Mouse (Mus musculus): ENCODE data around the gene Nobox.

The Nobox gene

DNA sequence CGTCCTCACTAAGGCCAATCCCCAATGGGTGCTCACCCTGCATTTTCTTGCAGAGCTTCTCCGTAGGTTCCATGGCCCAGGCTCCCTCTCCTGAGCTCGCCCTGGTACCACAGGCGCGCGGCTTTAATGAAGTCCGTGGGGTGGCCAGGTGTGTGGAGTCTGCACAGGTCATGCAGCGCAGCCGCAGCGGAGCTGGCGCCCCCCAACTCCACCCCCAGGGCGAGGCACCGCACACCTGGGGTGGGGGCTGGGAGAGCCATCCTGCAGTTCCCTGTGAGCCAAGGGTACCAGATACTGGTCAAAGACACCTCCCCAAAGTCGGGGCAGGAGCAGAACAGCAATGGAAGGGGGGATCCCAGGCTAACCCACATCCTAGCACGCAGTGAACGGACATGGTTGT is at the start of gene Nobox:
Gene Nobox, minus strand, starts transcription at position 101 of the 400 bp plus-strand sequence.
- no peak for DNase-seq

DNA sequence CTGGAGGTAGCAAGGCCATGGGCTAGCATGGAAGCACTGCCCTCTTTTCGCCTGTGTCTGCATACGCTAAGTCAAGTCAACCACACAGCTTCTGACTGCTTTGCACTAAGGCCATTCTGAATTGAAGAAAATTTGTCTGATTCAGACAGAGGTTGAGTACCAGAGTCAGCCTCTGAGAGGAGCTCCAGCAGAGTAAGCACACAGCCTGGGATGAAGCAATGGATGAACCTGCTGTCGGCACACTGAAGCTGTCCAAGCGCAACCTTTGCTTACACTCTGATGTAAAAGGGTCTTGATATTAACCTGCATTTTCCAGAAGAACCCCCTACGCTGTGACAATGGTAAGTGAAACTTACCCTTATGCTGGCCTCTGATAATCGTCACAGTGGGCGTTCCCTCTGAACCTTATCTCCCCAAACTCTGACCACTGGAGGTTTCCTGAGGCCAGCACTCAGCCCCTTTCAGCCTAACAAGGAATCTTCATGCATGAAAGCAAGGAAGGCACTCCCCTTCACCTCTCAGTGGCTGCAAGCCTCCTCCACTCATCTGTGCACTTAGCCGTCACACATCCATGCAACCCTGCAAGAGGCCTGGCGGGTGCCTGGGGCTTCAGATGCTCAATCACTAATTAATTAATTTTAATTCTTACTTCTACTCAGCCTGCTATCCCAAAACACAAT is 45.3 kb upstream of the Nobox start:
- DNase-seq = no peak

DNA sequence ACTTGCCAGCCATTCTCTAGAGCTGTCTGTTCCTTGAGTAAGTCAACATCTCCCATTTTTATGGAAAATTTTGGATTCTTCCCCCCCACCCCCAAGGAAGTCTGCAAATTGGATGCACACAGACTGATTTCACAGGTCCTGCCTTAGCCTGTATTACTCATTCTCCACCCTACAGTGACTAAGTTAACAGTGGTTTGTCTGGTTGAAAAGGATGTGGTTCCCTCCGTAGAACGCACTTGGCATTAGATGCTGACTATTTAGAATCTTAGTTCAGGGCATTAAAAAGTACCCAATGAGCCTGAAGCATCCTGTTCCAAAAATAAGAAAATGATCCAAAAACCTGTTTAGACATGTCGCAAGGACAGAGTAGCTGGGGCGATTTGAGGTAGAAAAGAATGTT is 44.1 kb upstream of the Nobox start:
- DNase-seq = no peak

DNA sequence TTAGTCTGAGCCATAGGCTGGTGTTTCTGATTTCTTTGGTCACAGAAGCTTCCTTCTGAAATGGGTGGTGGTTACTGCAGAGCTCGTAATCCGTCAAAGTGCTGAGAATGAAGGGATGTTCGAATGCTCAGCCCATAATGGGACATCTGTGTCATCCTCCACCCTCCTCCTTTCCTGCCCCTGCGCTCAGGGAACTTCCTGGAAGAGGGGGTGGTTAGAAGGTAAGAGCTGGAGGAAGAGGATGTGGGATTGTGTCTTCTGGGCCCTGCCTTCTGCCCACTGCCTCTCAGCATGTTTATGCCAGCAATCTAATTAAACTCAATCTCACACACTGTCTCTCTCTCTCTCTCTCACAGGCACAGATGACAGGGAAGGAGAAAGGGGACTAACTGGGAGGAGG is 39.7 kb upstream of the Nobox start:
- no peak for DNase-seq

DNA sequence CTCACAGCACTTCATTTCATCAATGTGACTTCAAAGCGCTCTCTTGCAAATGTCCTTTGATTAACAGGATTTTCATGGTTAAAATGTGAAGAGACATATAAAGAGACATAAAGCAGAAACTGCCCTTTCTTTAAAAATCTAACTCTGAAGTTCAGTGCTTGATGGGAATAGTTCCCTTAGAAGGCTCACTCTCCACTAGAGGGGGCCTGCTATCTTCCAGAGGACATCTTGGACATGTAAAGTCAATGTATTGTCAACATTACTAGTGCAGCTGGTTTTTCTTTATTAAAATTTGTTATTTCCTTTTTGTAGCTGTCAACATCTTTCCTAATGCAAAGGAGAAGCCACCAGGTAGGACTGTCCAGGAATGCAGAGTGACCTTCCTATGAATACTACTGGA is 38.3 kb upstream of the Nobox start:
- no peak for DNase-seq

DNA sequence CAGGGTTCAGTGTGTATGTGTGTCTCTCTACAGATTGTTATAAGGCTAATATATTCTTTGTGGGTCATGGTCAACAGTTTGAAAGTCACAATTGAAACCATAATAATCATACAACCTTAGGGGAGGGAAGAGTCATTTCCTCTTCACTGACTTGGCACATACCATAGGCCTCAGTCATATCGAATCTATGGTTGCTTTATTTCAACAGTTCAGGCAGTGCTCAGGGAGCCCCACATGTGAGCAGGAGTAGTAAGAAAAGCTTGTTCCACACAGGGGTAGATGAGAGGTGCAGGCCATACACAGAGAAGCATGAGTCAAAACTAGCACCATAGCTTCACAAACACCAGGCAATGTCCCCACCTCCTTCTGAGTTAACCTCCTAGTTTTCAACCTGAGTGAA is 33.7 kb upstream of the Nobox start:
- no peak for DNase-seq

DNA sequence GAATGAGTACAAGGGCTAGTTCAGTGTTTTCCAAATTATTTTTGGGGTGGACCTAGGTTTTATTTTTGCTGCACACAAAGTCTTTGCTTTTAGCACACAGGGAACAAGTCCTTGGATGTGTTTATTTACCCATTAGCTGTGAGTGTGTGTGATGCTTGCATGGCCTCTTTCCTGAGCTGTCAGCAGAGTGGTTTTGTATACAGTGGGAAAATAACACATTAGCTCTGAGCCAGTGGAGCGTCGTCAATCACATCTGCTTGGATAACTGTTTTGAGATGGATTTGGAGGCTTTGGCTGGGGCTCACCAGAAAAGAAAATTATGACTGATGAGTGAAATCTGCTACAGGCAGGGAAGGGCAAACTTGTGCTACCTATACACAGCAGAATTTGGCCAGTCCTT is 33.0 kb upstream of the Nobox start:
- no peak for DNase-seq

DNA sequence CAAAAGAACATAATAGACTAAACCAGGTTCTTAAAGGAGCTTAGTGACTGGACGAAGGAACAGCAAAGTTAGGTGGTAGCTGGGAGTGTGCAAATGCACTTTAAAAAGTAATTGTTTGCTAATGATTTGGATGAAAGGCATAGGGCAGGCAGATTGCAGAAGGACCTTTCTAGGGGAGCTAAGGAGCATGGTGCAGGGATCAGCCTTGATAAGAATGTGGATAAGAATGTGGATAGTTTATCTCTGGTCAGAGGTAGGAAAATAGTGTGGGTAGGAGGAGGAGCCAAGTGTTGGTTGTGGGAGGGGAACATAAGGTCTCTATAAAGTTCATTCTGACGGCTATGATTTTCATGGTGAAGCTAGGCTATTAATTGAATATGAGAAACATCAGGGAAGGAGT is 29.4 kb upstream of the Nobox start:
- DNase-seq = no peak

DNA sequence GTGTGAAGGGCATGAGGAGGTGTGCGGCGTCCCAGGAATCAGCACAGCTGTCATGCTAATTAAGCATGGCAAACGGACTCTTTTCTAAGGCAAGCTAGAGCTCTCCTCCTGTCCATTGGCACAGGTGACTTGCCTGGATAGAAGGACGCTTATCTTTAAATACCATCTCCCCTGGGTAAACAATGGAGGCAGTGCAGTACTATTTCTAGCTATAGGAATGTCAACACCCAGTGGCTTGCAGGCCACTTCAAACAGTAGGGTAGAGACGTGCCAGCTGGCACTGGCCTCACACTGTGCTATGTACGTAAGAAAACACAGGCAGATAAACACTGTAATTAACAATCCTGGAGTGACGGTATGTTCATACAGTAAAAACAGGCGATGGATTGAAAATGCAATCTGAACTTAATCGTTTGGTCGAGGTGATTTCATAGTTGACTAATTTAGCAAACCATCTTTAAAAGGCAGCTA is 28.2 kb upstream of the Nobox start:
- peak; percentile 91 for DNase-seq

DNA sequence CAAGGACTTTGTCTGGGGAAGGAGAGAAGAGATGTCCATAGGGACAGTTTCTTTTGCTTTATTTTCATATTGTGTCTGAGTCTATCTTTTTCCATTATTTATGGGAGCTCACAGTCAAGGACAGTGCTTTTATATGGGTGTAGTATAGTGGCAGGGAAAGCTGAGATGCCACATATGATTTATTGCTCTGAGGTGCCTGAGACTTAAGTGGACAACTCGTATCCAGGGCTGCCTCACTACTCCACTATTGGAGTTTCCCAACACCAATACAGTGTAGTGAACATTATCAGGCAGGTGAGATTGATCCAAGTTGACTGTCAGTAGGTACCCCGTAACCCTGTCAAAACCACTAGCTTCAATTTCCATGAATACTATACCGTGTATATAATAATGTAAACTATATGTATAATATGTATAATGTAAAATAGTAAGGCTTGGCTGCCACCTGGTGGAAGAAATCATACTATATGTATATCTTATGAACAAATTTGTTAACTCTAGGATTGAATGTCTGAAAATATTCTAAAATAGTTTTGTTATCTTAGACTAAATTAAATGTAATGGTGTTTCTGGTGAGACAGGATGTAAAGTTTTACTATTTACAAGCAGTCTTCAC is 26.4 kb upstream of the Nobox start:
- DNase-seq = peak; percentile 65

DNA sequence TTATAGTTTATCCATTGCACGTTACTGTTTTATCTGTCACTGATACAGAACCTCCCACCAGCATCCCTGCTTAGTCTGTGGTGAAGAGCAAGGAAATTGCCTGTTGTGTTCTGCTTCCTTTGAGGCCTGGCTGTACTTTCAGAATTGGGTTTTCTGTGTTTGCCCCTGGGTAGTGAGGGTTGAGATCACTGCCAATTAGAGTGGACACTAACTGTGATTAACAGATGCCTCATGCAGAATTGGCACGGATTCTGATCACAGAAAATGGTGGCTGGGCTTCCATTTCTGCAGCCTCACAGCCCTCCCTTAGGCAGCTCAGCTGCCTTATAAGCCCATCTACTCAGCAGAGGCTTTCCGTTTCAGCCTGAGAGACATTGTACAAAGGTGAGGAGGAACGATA is 24.1 kb upstream of the Nobox start:
- peak; percentile 97 for DNase-seq

DNA sequence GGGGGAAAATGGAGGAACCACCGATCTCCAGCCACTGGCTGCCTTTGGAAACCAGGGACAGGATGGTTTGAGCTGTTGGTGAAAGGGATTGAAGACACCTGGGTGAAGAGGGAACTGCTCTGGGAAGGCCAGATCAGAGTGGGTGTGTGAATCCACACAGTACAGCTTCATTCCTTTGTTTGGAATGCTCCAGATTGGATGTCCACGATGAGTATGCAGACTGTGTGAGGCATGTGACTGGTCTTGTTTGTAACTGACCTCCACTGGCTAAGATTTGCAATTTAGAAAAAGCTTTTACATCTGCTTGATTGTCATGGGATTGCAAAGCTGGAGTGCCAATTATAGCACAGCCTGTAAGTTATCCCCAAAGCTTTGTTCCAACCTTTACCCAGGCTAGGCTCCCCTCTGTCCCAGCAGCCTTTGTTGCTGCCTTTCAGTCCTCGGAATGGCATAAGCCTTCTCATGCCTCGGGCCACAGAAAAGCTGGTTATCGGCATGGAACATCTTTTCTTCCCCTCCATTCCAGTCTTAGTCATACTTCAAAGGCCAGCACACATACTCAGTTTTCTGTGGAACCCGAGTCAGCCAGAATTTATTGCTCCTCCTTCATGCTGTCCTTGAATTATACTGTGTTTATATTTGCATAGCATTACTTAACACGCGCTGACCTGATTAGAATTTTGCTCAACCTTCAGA is 3.8 kb upstream of the Nobox start:
- no peak for DNase-seq

DNA sequence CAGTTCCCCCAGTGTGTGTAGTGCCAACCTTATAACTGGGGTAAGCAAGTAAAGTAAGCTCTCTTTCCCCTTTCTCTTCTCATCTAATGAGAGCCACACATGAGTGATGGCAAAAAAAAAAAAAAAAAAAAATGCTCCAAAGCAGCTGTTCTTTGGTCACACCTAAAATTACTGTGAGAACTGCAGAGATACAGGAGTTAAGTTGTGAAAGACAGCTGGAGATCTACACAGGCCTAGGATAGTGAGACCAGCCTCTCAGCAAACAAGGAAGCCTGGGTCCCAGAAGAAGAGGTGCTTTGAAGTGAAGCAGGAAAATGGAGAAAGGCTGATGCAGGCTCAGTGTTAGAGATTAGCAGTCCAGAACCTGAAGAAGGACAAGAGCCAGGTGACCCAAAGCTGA is 3.2 kb upstream of the Nobox start:
- no peak for DNase-seq

DNA sequence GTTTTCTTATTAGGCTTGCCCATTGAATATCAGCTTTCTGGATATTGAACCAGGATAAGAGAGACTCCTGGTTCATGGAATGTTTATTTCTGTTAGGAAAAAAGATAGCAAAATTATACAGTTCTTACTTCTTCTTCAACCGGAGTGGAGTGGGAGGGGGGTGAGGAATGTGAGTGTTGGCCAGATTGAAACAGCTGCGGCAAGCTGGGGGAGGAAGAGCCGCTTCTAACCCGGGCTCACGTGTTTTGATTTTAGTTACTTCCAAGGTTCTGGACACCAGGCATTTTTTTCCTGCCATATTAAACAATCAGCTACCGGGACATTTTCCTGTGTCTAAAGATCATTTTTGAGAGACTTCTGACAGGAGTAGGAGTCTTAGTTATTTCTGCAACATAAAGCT is 717 bp upstream of the Nobox start:
- no peak for DNase-seq

DNA sequence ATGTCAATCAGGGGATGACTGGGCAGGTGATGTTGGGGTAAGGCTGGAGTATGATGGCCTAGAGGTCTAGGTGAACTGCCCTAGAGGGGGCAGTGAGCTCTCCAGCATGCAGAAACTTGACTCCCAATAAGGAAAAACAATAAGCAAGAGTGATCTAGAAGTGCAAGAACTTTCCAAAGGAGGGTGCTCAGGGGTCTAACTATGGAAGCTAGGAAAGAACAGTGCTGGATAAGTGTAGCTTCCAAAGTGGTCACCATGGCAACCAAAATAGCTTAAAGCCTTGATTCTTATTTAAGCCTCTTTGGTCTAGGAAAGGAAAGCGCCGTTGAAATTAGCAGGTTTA is 11.9 kb downstream of the Nobox start:
- DNase-seq = no peak

DNA sequence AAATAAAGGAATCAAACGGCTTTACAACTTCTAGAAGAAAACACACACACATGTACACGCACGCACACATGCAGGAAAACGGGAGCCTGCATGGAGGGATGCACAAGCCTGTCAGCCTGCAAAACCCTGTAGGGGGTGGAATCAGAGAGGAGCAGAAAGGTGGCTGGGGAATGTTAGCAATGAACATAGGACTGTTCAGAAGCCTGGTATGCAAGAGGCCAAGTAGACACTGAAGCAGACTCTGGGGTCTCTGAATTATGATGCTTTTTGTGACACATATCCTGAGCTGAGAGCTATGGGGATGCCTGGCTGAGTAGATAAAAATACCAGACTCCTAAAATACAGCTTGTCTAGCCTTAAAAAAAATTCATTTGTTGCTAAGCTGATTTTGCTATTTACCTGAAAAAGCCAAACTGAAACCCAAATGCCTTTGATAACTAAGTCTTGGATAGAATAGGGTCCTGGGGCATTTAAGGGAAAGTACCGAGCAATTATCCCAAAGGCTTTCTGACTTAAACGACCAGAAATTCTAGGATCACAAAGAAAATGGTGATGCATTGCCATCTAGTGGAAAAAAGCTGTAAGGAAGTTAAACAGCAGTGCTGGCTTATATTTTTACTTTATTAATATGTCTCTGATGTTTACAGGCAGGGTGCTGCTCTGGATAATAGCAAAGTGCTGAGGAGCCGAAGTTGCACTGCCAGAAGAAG is 12.4 kb downstream of the Nobox start:
- DNase-seq = peak; percentile 85

DNA sequence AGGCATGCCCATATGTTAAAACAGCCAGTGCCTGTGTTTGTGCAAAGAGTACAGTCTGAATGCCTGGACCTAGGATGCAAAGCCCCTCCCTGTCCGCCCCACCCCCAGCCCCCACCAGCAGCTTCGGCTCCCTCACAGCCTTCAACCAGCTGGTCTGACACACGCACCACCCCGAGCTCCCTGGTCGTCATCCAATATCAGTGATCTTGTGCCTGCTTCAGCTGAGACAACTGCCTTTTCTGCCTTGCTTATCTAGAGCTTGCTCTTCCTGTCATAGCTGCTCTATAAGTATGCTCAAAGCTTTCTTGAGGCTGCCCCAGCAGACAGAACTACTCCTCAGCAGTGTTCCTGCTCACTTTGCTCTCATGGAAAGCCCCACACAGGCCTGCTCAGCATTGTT is 13.4 kb downstream of the Nobox start:
- DNase-seq = peak; percentile 50

DNA sequence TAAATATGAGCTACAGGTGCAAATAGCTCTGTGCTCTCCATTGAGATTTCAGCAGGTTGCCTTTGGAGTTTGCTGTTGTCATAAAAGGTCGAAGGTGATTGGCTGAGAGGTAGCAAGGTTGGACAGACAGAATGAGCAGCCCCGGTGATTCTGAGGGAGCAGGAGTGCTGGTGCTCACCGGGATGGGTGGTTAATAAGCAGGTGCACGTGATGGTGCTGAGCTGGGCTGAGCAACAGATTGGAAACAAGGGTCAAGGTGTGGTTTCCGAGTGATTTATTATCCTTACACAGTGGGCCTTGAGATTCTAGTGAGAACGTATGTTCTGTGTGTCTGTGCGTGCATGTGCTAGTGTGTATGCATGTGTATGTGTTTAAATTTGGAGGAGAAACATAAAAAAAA is 16.2 kb downstream of the Nobox start:
- no peak for DNase-seq

DNA sequence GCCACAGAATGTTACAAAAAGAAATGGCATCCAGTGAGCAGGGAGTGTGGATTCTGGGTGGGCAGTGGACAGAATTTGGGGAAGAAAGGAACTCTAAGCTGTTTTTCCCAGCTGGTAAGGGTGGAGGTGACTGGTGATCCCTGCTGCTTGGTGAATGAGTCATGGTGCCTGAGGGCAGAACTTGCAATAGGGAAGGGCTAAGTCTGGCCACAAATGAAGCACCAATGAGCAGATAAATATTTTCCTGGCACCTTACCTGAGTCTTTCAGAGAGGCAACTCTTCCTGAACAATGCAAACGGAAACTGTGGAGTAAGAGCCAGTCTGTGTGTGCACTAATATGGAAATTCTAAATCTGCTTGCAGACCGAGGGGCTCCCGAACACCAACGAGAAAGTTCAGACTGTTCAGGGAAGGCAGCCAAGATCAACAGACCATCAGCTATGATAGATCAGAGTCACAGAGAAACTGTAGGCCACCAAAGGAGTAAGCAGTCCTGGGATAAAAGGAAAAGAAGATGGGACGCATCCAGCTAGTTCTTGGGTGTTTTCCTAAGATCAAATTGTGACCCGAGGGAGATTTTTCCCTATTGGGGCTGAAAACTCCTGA is 16.8 kb downstream of the Nobox start:
- no peak for DNase-seq

DNA sequence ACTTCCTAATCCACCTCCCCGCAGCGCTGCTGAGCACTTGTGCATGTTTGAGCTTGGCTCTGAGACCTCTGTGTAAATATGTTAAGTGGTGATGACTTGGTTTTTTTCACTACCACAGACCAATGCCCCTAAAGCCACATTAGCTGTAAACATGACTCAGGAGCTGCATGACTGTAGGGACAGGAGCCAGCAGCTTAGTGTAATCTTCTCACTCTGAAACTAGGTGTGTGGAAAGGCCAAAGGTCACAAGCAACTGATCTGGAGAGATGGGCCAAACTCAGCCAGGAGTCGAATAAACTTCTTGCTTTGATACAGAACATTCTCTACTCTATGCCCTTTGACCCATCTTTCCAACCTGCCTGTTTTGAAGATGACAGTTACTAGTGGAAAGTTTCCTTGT is 17.3 kb downstream of the Nobox start:
- no peak for DNase-seq

DNA sequence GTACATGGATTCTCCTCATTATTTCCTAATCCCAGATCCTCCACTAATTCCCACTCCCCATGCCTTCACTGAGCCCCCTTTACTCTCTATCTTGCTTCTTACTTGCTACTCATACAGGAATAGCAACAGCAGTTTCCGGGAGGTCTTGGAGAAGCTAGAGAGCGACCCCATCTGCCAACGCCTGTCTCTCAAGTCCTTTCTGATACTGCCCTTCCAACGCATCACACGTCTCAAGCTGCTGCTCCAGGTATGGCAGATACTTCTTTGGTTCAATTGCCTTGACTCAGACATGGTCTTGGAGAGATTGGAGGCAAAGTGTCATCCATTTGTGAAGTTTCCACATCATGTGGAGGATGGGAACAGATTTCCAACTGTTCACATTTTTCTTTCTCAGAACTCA is 28.9 kb downstream of the Nobox start:
- no peak for DNase-seq

DNA sequence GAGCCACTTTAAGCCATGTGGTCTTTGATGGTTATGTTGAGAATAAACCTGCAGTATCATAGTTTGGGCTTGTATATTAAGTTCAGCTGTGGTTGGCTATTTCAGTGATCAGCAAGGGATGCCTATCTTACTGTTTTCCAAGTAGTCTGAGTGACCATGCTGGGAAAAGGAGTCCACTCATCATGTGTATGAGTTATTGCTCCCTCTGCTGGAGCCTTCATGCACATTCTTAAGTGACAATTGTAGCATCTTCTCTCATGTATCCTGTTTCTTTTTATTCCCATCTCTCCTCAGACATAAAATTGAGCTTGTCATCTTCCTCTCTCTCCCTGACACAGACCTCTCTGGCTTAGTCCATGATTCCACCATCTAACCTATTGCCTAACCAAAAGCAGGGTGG is 31.1 kb downstream of the Nobox start:
- peak; percentile 5 for DNase-seq

DNA sequence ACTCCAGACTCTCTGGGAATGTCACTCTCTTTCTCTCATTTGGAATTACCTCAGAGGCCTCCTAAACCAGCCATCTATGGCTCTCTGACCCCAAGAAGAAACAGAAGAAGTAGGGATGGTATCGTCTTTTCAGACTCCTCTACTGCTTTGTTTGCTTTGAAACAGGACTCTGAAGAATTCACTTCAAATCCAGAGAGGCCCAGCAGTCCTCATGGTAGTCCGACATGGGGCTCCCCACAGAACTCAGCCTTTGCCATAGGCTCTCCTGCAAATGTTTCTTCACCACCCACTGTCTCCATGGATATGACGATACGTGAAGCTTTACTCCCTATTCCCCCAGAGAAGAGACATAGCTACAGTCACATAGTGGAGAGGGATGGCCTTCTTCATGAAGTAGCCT is 35.2 kb downstream of the Nobox start:
- no peak for DNase-seq

Measured in cerebellum, adult 9-10 months (tissue).